Mouse (Mus musculus) ovary, postnatal 14 days (tissue): ENCODE results near the gene Gm3147.
"Not testable (repeated sequence)": the region's sequence is repeated elsewhere in the genome, so short reads cannot be mapped to it uniquely, and the experiment has no call there.

Experiments used
- DNase-seq: peaks from one replicate; pipeline ENCODE4 v3.0.0; 2022; ENCODE audit warnings: low spot score

Gene Gm3147

DNA sequence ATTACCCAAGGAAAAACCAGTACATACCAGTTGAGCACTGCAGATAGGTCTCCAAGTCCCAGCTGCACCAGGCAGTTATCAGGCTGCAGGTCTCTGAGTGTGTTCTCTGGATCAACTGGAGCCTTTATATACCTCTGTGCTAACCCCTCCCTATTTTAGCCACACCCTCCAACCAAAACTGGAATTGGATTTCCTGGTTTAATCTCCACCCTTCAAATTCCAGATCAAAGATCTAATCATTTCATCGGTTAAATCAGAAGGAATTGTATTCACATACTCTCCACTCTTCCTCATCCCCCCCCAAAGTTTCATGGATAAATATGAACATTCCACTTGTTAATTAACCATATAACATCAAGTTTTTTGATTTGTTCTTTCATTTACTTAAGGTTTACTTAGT is at the start of gene Gm3147:
Gm3147 (minus strand) TSS at position 101 of the 400 bp plus-strand sequence.
- DNase-seq, result not testable (repeated sequence)

DNA sequence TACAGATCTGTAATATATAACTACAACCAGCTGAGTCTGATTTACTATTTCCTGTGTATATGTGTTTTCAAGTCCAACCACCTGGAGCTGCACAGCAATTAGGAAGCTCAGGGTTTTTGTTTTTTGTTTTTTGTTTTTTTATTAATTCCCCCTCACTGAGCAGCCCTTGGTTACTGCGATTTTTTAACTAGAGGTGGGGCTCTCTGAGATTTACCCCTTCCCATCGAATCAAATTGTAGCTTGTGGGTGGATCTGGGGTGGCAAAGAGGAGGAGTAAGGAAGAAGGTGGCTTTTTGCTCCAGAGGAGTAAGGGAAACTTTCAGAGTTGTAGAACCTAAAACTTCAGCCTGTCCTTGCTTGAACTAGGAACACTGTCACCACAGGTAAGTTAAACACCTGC is 31.9 kb upstream of the Gm3147 start, which contains the start of gene Gm6205:
Gm6205 (plus strand) TSS at position 301 of the 400 bp plus-strand sequence.
- DNase-seq, result not testable (repeated sequence)

GRCm38 (mm10) chr5:94623679-94624078 is 7.5 kb upstream of the Gm3147 start, which contains the start of gene Gm6509:
Gm6509 (plus strand) TSS chr5:94623979.
- not testable (repeated sequence) for DNase-seq
